Mouse (Mus musculus) splenic B cell, adult 2 months (primary cell): ENCODE measurements around the gene Opn4.

Source experiments
- DNase-seq: peaks from one replicate; pipeline ENCODE4 v3.0.0-alpha.2; 2011; ENCODE audit warnings: low read depth, low spot score
- H3K27me3 ChIP-seq: 2 replicates; pipeline ENCODE4 v1.6.1; 2012; ENCODE audit warnings: mild to moderate bottlenecking, low read length, moderate library complexity, mixed read lengths; ENCODE audit not compliant: control insufficient read depth, poor library complexity, insufficient read depth, severe bottlenecking
- H3K36me3 ChIP-seq: 2 replicates; pipeline ENCODE4 v1.6.1; 2012; ENCODE audit warnings: mild to moderate bottlenecking, low read length, moderate library complexity, mixed read lengths; ENCODE audit not compliant: control insufficient read depth, poor library complexity, insufficient read depth, severe bottlenecking

Opn4 gene

DNA sequence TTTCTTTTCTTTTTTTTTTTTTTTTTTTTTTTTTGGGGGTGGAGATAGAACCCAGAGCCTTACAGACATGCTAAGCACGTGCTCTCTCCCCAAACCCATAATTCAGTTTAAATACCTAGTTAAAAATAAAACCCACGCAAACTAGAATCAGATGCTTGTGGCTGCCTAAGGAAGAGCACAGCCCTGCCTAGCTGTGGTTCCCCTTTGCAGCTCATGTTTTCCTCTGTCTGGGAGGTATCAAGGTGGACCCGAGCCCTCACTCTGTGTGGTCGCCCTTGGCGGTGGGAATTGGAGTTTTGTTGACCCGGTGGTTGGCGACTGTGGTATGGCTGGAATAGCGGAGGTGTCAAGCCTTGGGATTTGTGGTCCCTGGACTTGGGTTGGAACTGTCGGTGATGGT lies 41.0 kb downstream of the Opn4 start:
- no peak for DNase-seq
- Histone ChIP-seq H3K27me3 (no peaks in the 10 kb centered on the region), H3K36me3 (no peaks in the 10 kb centered on the region)

DNA sequence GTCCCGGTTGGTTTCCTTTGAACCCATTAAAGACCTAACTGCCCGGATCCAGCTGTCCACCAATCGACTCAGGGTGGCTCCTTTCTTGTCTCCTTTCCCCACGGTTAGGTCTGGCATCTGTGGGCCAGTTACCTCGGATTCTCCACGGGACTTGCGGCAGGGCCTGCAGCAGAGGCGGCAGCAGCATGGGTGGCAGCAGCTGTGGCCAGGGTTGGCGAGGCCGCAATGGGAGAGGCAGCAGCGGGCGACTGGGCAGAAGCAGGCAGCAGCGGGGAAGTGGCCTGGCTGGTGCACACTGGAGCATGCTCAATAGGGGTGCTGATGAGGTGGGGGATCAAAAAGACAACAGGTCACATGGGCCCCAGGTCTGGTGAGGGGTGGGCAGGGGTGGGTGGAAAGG lies 44.7 kb downstream of the Opn4 start:
- no peak for DNase-seq
- no peaks in the 10 kb centered on the region for H3K27me3 ChIP-seq
- H3K36me3 ChIP-seq = no peaks in the 10 kb centered on the region

GRCm38 (mm10) chr14:34554047-34554446 lies 45.9 kb downstream of the Opn4 start:
- no peak for DNase-seq
- Histone ChIP-seq H3K27me3 (no peaks in the 10 kb centered on the region; the same call in 1 of the 2 replicates), H3K36me3 (no peaks in the 10 kb centered on the region)

DNA sequence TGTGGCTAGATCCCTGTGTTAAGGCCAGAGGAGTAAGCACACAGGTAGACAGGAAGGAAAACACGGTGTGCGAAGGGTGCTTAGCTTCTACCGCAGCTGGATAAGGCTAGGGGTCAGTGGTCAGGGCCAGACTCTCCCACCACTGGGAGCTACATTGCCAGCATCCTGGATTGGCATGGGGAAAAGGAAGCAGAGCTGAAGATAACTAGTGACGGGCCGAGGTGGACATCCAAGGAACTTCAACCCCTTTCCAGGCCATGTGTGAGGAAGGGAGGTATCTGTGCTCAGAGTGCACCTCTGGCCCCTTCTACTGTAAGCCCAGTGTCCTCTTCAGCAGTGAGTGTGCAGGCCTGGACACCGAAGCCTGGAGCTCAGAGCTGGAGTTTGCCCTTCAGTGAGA lies 46.5 kb downstream of the Opn4 start:
- H3K27me3 ChIP-seq = no peaks in the 10 kb centered on the region; the same call in 1 of the 2 replicates
- DNase-seq = no peak

GRCm38 (mm10) chr14:34552226-34552625 lies 47.7 kb downstream of the Opn4 start:
- H3K36me3 ChIP-seq = no peaks in the 10 kb centered on the region
- H3K27me3 ChIP-seq = no peaks in the 10 kb centered on the region; the same call in 1 of the 2 replicates
- no peak for DNase-seq

More for the DNA sequence above, 46.5 kb downstream of the Opn4 start:
- no peaks in the 10 kb centered on the region for H3K36me3 ChIP-seq

DNA sequence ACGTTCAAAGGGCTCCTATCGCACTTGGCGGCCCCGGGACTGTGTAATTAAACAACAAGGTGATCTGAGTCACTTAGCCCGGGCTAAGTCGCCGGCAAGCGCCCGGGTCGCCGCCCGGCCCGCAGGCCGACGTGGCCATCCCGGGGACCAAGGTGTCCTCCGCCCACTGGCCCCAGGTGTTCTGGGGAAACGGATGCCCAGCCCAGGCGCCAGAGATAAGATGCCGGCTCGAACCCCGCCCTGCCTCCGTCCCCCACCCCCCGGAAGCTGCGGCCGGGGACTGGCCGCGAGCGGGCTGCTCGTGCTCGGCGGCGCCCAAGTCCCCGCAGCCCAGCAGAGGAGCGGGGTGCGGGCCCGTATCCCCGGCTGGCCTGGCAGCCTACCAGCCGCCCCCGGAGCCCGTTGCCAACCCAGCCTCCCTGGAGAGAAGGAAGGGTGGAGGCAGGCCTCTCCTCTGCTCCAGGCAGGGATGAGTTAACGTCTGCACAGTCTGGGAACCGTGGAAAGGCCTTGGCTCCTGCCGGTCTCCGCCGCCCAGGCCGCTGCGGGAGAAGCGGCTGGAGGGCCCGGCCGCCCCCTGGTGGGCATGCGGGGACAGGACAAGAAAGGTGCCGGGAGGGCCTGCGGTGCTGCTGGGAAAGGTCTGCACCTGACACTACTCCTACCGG lies 50.8 kb downstream of the Opn4 start:
- Histone ChIP-seq H3K36me3 (no peaks in the 10 kb centered on the region), H3K27me3 (no peaks in the 10 kb centered on the region; the same call in 1 of the 2 replicates)
- DNase-seq = peak; percentile 58

DNA sequence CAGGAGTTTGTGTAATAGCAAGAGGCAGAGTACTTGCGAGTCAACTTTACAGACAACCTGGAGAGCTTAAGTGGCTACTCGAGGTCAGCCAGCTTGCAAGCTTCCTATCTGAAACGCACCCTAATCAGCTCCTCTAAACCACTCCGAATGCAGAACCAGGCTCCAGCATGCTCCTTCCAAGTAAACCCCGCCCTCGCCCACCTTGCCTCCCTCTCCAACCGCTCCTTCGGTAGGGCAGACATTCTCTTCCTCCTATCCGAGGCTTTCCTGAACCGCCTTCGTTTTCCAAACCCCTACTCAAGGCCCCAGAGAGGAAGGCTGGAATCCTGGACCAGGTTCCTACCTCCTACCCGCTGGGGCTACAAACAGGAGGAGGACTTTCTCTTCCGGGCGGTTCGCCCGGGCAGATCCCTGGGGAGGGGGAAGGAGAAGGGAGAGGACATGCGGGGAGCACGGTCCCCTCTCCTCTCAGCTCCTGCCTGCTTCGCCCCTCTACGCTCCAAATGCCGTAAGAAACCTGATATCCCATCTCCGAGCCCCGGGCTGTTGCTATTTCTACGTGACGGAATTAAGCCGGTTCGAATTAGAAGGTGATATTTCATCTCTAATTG lies 51.4 kb downstream of the Opn4 start:
- Histone ChIP-seq H3K36me3 (no peaks in the 10 kb centered on the region), H3K27me3 (no peaks in the 10 kb centered on the region; the same call in 1 of the 2 replicates)
- peak; percentile 4 for DNase-seq

- DNase-seq = no peak
- no peaks in the 10 kb centered on the region for H3K36me3 ChIP-seq
- H3K27me3 ChIP-seq = no peaks in the 10 kb centered on the region; the same call in 1 of the 2 replicates
These were observed 55.4 kb downstream of the Opn4 start for GRCm38 (mm10) chr14:34544545-34544944.

DNA sequence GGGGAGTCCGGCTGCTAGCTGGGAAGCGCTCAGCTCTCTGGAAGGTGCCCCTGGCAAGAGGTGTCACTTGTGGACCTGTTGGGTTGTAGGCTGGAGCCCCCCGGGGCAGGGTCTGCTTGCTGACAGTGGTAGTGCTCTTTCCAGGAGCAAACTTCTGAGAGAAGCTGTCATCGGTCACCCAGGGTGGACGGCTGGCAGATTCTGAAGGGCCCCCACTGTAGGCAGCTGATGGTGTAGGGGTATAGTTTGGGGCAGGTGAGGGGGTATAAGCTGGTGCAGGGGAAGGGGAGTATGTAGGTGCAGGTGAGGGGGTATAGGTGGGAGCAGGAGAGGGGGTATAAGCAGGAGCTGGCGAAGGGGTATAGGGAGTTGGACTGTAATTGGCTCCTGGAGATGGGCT lies 55.9 kb downstream of the Opn4 start:
- Histone ChIP-seq H3K27me3 (no peaks in the 10 kb centered on the region), H3K36me3 (no peaks in the 10 kb centered on the region)
- DNase-seq = no peak

DNA sequence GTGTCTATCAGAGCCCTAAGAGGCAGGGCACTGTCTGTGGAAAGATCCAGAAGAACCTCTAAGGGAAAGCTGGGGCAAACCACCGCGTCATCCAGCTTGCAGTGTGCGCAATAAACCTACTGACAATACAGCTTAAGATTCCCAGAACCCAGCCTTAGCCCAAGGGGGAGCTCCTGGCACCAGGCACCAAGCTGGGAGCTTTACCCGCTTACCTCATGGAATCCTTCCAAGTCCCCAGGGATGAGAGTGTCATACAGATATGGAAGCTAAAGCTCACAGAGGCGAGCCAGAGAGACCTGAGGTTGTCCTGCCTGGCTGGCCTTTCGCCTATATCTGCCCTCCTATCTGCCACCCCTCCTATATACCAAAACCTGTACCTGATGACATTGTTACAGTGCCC lies 56.3 kb downstream of the Opn4 start:
- H3K27me3 ChIP-seq = no peaks in the 10 kb centered on the region
- no peaks in the 10 kb centered on the region for H3K36me3 ChIP-seq
- DNase-seq = no peak

DNA sequence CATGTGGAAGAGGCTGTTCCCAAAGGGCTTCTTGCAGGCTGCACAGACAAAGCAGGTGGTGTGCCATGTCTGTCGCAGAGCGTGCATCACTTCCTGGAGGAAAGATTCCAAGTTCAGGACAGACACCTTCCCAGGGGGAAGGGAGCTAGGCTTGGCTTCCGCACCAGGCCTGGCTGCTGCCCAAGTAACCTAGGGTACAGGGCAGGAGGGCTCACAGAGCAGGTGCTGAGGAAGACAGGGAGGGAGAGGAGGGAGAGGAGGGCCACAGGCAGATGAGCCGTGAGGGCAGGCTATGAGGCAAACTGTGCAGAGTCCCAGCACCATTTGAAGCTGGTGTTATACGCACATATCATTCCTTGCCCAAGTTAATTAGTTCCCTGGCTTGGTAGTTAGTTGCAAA lies 58.0 kb downstream of the Opn4 start:
- Histone ChIP-seq H3K36me3 (no peaks in the 10 kb centered on the region), H3K27me3 (no peaks in the 10 kb centered on the region)
- no peak for DNase-seq

GRCm38 (mm10) chr14:34540685-34541162 lies 59.2 kb downstream of the Opn4 start:
- Histone ChIP-seq H3K36me3 (no peaks in the 10 kb centered on the region), H3K27me3 (no peaks in the 10 kb centered on the region)
- DNase-seq = no peak
